Mouse (Mus musculus) ES-Bruce4 (cell line): ENCODE measurements at regions not wholly inside any gene's neighbourhood (a gene's known extent, or its start where the extent isn't known, plus 50 kb on each side); places are given as distances from the start of the nearest gene placed in this dataset.

ENCODE experiments used
- H3K27ac ChIP-seq: 2 replicates; pipeline ENCODE4 v1.5.1; 2012; ENCODE audit warnings: low read length, inconsistent platforms; ENCODE audit not compliant: insufficient read depth
- H3K27me3 ChIP-seq: 2 replicates; pipeline ENCODE4 v1.6.1; 2012; ENCODE audit warnings: mild to moderate bottlenecking, low read length, inconsistent platforms; ENCODE audit not compliant: control insufficient read depth, poor library complexity, insufficient read depth, severe bottlenecking
- H3K36me3 ChIP-seq: 2 replicates; pipeline ENCODE4 v1.6.1; 2012; ENCODE audit warnings: inconsistent platforms, mild to moderate bottlenecking, low read length, moderate library complexity; ENCODE audit not compliant: control insufficient read depth, poor library complexity, insufficient read depth, severe bottlenecking
- H3K4me1 ChIP-seq: one replicate; pipeline ENCODE4 v1.8.1; 2011; ENCODE audit warnings: low read length; ENCODE audit not compliant: control insufficient read depth, insufficient read depth
- H3K4me3 ChIP-seq: 2 replicates; pipeline ENCODE4 v1.5.1; 2011; ENCODE audit warnings: low read depth, mild to moderate bottlenecking, low read length
- H3K9ac ChIP-seq: 2 replicates; pipeline ENCODE4 v1.6.1; 2012; ENCODE audit warnings: low read depth, mild to moderate bottlenecking, inconsistent platforms; ENCODE audit not compliant: poor library complexity, severe bottlenecking
- H3K9me3 ChIP-seq: replicated peaks from 2 replicates; pipeline ENCODE4 v1.6.1; 2012; ENCODE audit warnings: mild to moderate bottlenecking, low read length, inconsistent platforms; ENCODE audit not compliant: control insufficient read depth, poor library complexity, insufficient read depth, severe bottlenecking
- CTCF ChIP-seq: IDR thresholded peaks from one replicate; pipeline ENCODE4 v1.8.1; 2011; ENCODE audit warnings: low read depth, low read length
- EP300 ChIP-seq: IDR thresholded peaks from 2 replicates; pipeline ENCODE4 v1.6.1; 2011; ENCODE audit warnings: low read depth, low read length; ENCODE audit not compliant: insufficient read depth
- POLR2A ChIP-seq: IDR thresholded peaks from one replicate; pipeline ENCODE4 v1.8.1; 2011; ENCODE audit warnings: low read length; ENCODE audit not compliant: insufficient read depth

DNA sequence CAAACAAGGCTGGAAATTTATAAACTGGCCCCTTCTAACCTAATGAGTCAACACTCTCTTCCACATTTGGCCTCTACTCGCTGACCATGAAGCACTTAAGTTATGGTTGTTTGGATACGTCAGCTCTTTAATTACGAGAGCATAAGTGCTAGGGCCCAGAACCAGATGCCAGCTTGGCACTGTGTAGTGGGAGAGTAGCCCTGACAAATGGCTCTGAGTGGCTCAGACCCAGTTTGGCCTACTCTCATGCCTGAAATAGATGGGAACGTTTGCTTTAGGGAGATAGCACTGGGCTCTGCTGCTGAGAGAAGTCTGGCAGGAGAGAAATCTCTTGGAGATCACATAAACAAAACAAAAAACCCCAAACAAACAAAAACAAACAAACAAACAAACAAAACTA, 278.5 kb upstream of the Ubash3b start:
- Histone ChIP-seq H3K27ac (no peak overlapping the region), H3K9me3 (no peaks in the 10 kb centered on the region), H3K36me3 (no peaks in the 10 kb centered on the region), H3K4me3 (no peak overlapping the region), H3K27me3 (no peaks in the 10 kb centered on the region), H3K9ac (no peak overlapping the region), H3K4me1 (no peaks in the 10 kb centered on the region)
- TF ChIP-seq EP300: no peak
- no peak for TF ChIP-seq CTCF
- no peak for TF ChIP-seq POLR2A

DNA sequence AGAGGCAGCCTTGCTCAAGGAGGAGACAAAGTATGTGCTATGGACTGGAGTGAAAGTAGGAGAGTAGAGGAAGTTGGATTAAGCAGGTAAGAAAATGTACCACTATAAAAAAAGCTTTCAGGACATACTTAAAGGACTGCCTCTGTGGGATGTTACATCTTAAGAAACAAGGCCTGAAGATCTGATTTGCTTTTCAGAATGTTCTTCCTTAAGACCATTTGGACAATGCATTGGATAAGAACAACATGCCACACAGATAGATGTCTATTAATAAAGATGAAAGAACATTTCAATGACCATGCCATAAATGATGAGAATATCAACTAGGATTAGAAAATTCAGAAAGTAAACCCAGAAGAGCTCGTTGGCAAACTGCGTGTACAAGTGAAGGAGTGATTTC, 276.6 kb upstream of the Ubash3b start:
- Histone ChIP-seq H3K4me3 (no peak overlapping the region), H3K9me3 (no peaks in the 10 kb centered on the region), H3K36me3 (no peaks in the 10 kb centered on the region), H3K27me3 (no peaks in the 10 kb centered on the region), H3K4me1 (no peaks in the 10 kb centered on the region), H3K27ac (no peak overlapping the region), H3K9ac (no peak overlapping the region)
- no peak for TF ChIP-seq CTCF
- TF ChIP-seq EP300: no peak
- no peak for TF ChIP-seq POLR2A

DNA sequence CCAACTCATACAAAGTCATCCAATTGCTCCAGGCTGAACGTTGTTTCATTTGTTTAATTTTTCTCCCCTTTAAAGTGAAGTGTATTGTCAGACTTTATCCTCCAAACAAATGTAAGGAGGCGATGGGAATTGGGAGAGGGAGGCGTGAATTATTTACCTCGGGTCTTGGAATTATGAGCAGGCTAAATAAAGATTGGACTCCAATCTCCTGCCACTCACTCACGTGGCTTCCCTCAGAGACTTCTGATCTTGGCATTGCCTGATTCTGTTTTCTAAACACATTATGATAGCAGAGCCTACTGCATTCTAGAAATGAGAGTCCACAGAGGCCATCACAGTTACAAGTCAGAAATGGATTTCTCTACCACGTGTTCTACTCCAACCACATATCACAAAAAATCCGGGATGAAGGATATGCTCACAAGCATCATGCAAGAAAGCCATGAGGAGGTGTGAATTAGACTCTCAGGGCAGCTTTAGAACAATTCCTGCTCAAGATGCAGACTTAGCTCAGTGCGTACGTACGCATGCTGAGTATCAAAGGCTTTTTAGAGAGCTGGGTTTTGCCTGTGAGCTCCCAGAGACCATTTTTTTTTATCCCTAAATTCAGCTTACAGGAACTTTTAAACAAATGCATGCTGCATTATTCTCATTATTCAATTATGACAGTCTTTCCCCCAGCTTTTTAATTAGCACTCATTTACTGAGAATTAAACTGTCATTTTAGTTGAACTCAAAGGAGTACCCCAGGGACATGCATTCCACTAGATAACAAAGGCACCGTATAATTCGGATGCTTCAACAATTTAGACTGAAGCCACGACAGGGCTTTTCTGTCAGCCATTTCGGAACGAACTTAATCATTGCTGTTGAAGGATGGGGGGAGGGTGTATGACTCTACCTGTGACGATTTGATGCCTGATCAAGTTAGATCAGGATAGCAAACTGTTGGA, 269.2 kb upstream of the Ubash3b start:
- TF ChIP-seq CTCF (no peak), POLR2A (no peak), EP300 (no peak)
- Histone ChIP-seq H3K4me3 (no peak overlapping the region), H3K9me3 (no peaks in the 10 kb centered on the region), H3K4me1 (no peaks in the 10 kb centered on the region), H3K36me3 (no peaks in the 10 kb centered on the region), H3K27ac (no peak overlapping the region), H3K9ac (no peak overlapping the region), H3K27me3 (no peaks in the 10 kb centered on the region)

DNA sequence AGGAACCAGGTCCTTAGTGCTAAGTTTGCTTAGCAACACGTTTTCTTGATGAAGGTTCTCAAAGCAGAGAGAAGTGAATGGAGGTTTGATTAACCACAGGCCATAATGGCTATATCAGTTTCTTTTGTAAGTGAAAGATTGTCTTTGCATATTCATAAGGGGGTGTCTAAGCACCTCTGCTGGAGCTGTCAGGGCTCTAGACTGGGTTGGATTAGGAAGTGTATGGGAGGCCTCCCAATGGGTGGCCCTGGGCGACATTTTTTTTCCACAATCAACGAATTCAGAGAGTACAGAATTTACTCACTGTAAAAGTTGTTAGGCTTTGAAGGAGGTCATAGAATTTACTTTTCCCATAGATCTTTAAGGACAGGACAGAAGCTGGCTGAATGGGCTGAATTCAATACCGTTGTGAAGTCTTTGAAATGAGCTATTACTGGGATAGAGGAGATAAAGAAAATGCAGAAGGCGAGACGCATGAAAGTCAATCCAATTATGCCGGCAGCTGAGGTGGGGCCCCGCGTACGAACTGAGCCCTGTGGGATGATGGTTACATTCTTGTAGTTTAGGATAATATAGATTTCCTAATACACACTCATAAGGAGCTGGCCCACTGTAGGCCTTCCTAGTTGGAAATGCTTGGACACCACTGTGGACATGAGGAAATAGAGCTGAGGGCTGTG, 268.4 kb upstream of the Ubash3b start:
- H3K9ac ChIP-seq: no peak overlapping the region
- no peak overlapping the region for H3K27ac ChIP-seq
- TF ChIP-seq CTCF: no peak
- TF ChIP-seq POLR2A: no peak
- TF ChIP-seq EP300: no peak
- no peaks in the 10 kb centered on the region for H3K36me3 ChIP-seq
- H3K4me3 ChIP-seq: no peak overlapping the region
- H3K4me1 ChIP-seq: no peaks in the 10 kb centered on the region
- no peaks in the 10 kb centered on the region for H3K9me3 ChIP-seq
- no peaks in the 10 kb centered on the region for H3K27me3 ChIP-seq

DNA sequence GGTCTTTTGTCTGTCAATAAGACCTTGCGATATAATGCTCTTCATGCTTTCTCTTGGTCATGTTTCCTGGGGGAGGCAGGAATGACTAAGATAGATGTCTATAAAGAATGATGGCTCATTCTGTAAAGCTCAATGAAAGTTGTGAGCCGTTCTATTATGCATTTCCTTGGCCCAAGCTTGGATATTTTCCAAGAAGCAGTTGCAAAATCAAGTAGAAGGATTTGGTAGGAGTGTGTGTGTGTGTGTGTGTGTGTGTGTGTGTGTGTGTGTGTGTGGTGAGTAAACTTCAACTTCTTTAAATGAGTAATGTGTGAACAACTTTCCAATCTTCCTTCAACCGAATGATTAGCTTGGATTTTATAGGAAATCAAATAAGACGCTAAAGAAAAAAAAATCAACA, 267.7 kb upstream of the Ubash3b start:
- no peak overlapping the region for H3K27ac ChIP-seq
- no peaks in the 10 kb centered on the region for H3K4me1 ChIP-seq
- TF ChIP-seq CTCF (no peak), EP300 (no peak)
- H3K4me3 ChIP-seq: no peak overlapping the region
- H3K9ac ChIP-seq: no peak overlapping the region
- H3K27me3 ChIP-seq: no peaks in the 10 kb centered on the region
- no peaks in the 10 kb centered on the region for H3K9me3 ChIP-seq
- H3K36me3 ChIP-seq: no peaks in the 10 kb centered on the region

DNA sequence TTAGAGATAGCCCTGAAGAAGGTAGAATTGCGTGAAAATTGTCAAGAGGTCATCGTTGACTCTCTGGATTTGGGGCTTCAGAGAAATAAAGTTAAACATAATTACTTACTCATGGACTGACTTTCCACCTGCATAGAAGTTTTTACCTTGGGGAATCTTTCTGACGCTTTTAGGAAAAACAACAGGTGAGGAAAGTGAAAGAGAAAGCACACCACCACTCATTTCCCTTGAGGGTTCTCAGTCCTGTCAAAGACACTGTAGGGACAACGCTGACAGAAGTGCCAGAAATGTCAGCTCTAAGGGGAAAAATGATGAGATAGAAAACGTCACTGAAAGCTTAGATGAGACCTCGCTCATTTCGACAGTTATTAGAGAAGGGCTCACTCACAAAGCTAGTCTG, 265.2 kb upstream of the Ubash3b start:
- no peak overlapping the region for H3K4me3 ChIP-seq
- no peaks in the 10 kb centered on the region for H3K36me3 ChIP-seq
- TF ChIP-seq POLR2A (no peak), EP300 (no peak)
- no peaks in the 10 kb centered on the region for H3K9me3 ChIP-seq
- no peaks in the 10 kb centered on the region for H3K4me1 ChIP-seq
- no peaks in the 10 kb centered on the region for H3K27me3 ChIP-seq
- no peak overlapping the region for H3K9ac ChIP-seq
- H3K27ac ChIP-seq: no peak overlapping the region
